Mouse (Mus musculus): Measurements from ENCODE around the gene Gramd1a. TPM values are rescaled to one million over a fixed set of nuclear protein-coding genes. Genes with fewer than 3 reads are reported as not detected.

Gramd1a gene
- total and polyA plus RNA-seq, 2 experiments from 2014 or later = 178 to 244 TPM

- TF ChIP-seq CTCF (IDR thresholded peaks at IDR 0.05; ENCODE audit: low read depth) = no peak
- H3K4me3 ChIP-seq (ENCODE audit: low read depth, low read length) = no peak overlapping the region
- H3K4me2 ChIP-seq (ENCODE audit: low read depth) = no peak overlapping the region
- no peak overlapping the region for H3K27ac ChIP-seq (ENCODE audit: low read depth, low read length)
- DNase-seq (no peak), ATAC-seq (no peak)
- H3K9me3 ChIP-seq (ENCODE audit: low read length) = no peaks in the 10 kb centered on the region
- 89% methylated on average over 11 of the region's 11 CpGs for WGBS
- no peaks in the 10 kb centered on the region for H3K27me3 ChIP-seq (ENCODE audit: insufficient read depth, low read length)
- H3K4me1 ChIP-seq (ENCODE audit: insufficient read depth) = no peaks in the 10 kb centered on the region
- H3K9ac ChIP-seq = no peak overlapping the region
- no peaks in the 10 kb centered on the region for H3K36me3 ChIP-seq (ENCODE audit: insufficient read depth)
Observed at GRCm38 (mm10) chr7:31107781-31108180, 47.9 kb downstream of the Gramd1a start.

- DNase-seq = no peak
- no peak overlapping the region for H3K9ac ChIP-seq
- no peak overlapping the region for H3K27ac ChIP-seq (ENCODE audit: low read depth, low read length)
- no peaks in the 10 kb centered on the region for H3K36me3 ChIP-seq (ENCODE audit: insufficient read depth)
- H3K4me2 ChIP-seq (ENCODE audit: low read depth) = no peak overlapping the region
- WGBS = 67% methylated on average over 3 of the region's 3 CpGs
- ATAC-seq = no peak
- H3K9me3 ChIP-seq (ENCODE audit: low read length) = no peaks in the 10 kb centered on the region
- H3K4me1 ChIP-seq (ENCODE audit: insufficient read depth) = no peaks in the 10 kb centered on the region
- no peak for TF ChIP-seq CTCF (IDR thresholded peaks at IDR 0.05; ENCODE audit: low read depth)
- no peaks in the 10 kb centered on the region for H3K27me3 ChIP-seq (ENCODE audit: insufficient read depth, low read length)
- no peak overlapping the region for H3K4me3 ChIP-seq (ENCODE audit: low read depth, low read length)
Observed at GRCm38 (mm10) chr7:31106166-31106565, 49.5 kb downstream of the Gramd1a start.

GRCm38 (mm10) chr7:31105061-31105768, 50.5 kb downstream of the Gramd1a start:
- Histone ChIP-seq H3K36me3 (ENCODE audit: insufficient read depth) (no peaks in the 10 kb centered on the region), H3K27ac (ENCODE audit: low read depth, low read length) (no peak overlapping the region), H3K4me3 (ENCODE audit: low read depth, low read length) (no peak overlapping the region), H3K9me3 (ENCODE audit: low read length) (no peaks in the 10 kb centered on the region), H3K4me1 (ENCODE audit: insufficient read depth) (no peaks in the 10 kb centered on the region), H3K4me2 (ENCODE audit: low read depth) (no peak overlapping the region), H3K27me3 (ENCODE audit: insufficient read depth, low read length) (no peaks in the 10 kb centered on the region), H3K9ac (no peak overlapping the region)
- DNase-seq = no peak
- ATAC-seq = no peak
- TF ChIP-seq CTCF (IDR thresholded peaks at IDR 0.05; ENCODE audit: low read depth) = peak; percentile 52
- 70% methylated on average over 15 of the region's 15 CpGs for WGBS

GRCm38 (mm10) chr7:31100786-31101185, 54.9 kb downstream of the Gramd1a start:
- no peak for DNase-seq
- no peak for ATAC-seq
- TF ChIP-seq CTCF (IDR thresholded peaks at IDR 0.05; ENCODE audit: low read depth) = no peak
- Histone ChIP-seq H3K9ac (no peak overlapping the region), H3K27me3 (ENCODE audit: insufficient read depth, low read length) (no peaks in the 10 kb centered on the region), H3K4me3 (ENCODE audit: low read depth, low read length) (no peak overlapping the region), H3K9me3 (ENCODE audit: low read length) (no peaks in the 10 kb centered on the region), H3K4me2 (ENCODE audit: low read depth) (no peak overlapping the region), H3K27ac (ENCODE audit: low read depth, low read length) (no peak overlapping the region), H3K4me1 (ENCODE audit: insufficient read depth) (no peaks in the 10 kb centered on the region), H3K36me3 (ENCODE audit: insufficient read depth) (no peaks in the 10 kb centered on the region)
- 85% methylated on average over 14 of the region's 14 CpGs for WGBS

- DNase-seq (no peak), ATAC-seq (no peak)
- Histone ChIP-seq H3K27ac (ENCODE audit: low read depth, low read length) (no peak overlapping the region), H3K36me3 (ENCODE audit: insufficient read depth) (no peaks in the 10 kb centered on the region), H3K9ac (no peak overlapping the region), H3K4me2 (ENCODE audit: low read depth) (no peak overlapping the region), H3K27me3 (ENCODE audit: insufficient read depth, low read length) (no peaks in the 10 kb centered on the region), H3K4me1 (ENCODE audit: insufficient read depth) (no peaks in the 10 kb centered on the region), H3K4me3 (ENCODE audit: low read depth, low read length) (no peak overlapping the region), H3K9me3 (ENCODE audit: low read length) (no peaks in the 10 kb centered on the region)
- TF ChIP-seq CTCF (IDR thresholded peaks at IDR 0.05; ENCODE audit: low read depth) = 0 out of 2 replicates have a peak, but pooled peaks have one; percentile 14
- 88% methylated on average over 6 of the region's 6 CpGs for WGBS
Observed at GRCm38 (mm10) chr7:31099612-31099982, 56.1 kb downstream of the Gramd1a start.

GRCm38 (mm10) chr7:31098697-31099611, 56.7 kb downstream of the Gramd1a start:
- Histone ChIP-seq H3K4me2 (ENCODE audit: low read depth) (no peak overlapping the region), H3K27ac (ENCODE audit: low read depth, low read length) (no peak overlapping the region), H3K36me3 (ENCODE audit: insufficient read depth) (no peaks in the 10 kb centered on the region), H3K4me3 (ENCODE audit: low read depth, low read length) (no peak overlapping the region), H3K9ac (no peak overlapping the region), H3K4me1 (ENCODE audit: insufficient read depth) (no peaks in the 10 kb centered on the region), H3K27me3 (ENCODE audit: insufficient read depth, low read length) (no peaks in the 10 kb centered on the region), H3K9me3 (ENCODE audit: low read length) (no peaks in the 10 kb centered on the region)
- no peak for DNase-seq
- no peak for TF ChIP-seq CTCF (IDR thresholded peaks at IDR 0.05; ENCODE audit: low read depth)
- 81% methylated on average over 22 of the region's 22 CpGs for WGBS
- no peak for ATAC-seq

Measured in forebrain, postnatal 0 days (tissue).